Mouse (Mus musculus) myocyte (in vitro differentiated cells): ENCODE results near the gene Ubr3.

Source experiments
- CEBPB ChIP-seq: IDR thresholded peaks from 2 replicates; pipeline ENCODE4 v1.6.1; 2011; ENCODE audit warnings: mild to moderate bottlenecking, moderate library complexity; ENCODE audit not compliant: poor library complexity, insufficient read depth, severe bottlenecking
- E2F4 ChIP-seq: IDR thresholded peaks from one replicate; pipeline ENCODE4 v1.6.1; 2011; ENCODE audit warnings: mild to moderate bottlenecking, control low read depth, moderate library complexity; ENCODE audit not compliant: insufficient read depth
- MAX ChIP-seq: IDR thresholded peaks from one replicate; pipeline ENCODE4 v1.6.1; 2011; ENCODE audit warnings: low read depth, mild to moderate bottlenecking, control low read depth
- MYOD1 ChIP-seq, 3 experiments: IDR thresholded peaks; one replicate each; pipeline ENCODE4 v1.6.1; 2011; ENCODE audit warnings: control low read depth in 2 of 3, low read depth in 2 of 3, mild to moderate bottlenecking in 2 of 3, moderate library complexity in 1 of 3; ENCODE audit not compliant: insufficient read length in 2 of 3, control insufficient read depth in 1 of 3
- MYOG ChIP-seq, 3 experiments: IDR thresholded peaks; one replicate each; pipeline ENCODE4 v1.6.1; 2011; ENCODE audit warnings: control low read depth in 2 of 3, low read depth in 2 of 3, mild to moderate bottlenecking in 2 of 3; ENCODE audit not compliant: insufficient read length in 2 of 3, control insufficient read depth in 1 of 3, insufficient read depth in 1 of 3
- POLR2A ChIP-seq: IDR thresholded peaks from one replicate; pipeline ENCODE4 v1.6.1; 2011; ENCODE audit warnings: low read depth, mild to moderate bottlenecking, control low read depth, moderate library complexity; ENCODE audit not compliant: insufficient read length
- POLR2AphosphoS2 ChIP-seq: IDR thresholded peaks from one replicate; pipeline ENCODE4 v1.6.1; 2011; ENCODE audit warnings: low read depth, control low read depth; ENCODE audit not compliant: insufficient read length
- REST ChIP-seq: IDR thresholded peaks from one replicate; pipeline ENCODE4 v1.6.1; 2011; ENCODE audit warnings: mild to moderate bottlenecking, control low read depth, moderate library complexity; ENCODE audit not compliant: insufficient read depth, insufficient read length
- SRF ChIP-seq: IDR thresholded peaks from one replicate; pipeline ENCODE4 v1.6.1; 2011; ENCODE audit warnings: low read depth; ENCODE audit not compliant: control insufficient read depth, insufficient read length
- TCF12 ChIP-seq: IDR thresholded peaks from one replicate; pipeline ENCODE4 v1.6.1; 2011; ENCODE audit warnings: mild to moderate bottlenecking, control low read depth; ENCODE audit not compliant: poor library complexity, insufficient read depth, severe bottlenecking
- TCF3 ChIP-seq: IDR thresholded peaks from one replicate; pipeline ENCODE4 v1.6.1; 2011; ENCODE audit warnings: low read depth, control low read depth; ENCODE audit not compliant: insufficient read length
- USF1 ChIP-seq: IDR thresholded peaks from one replicate; pipeline ENCODE4 v1.6.1; 2011; ENCODE audit warnings: low read depth, mild to moderate bottlenecking, control low read depth, moderate library complexity

DNA sequence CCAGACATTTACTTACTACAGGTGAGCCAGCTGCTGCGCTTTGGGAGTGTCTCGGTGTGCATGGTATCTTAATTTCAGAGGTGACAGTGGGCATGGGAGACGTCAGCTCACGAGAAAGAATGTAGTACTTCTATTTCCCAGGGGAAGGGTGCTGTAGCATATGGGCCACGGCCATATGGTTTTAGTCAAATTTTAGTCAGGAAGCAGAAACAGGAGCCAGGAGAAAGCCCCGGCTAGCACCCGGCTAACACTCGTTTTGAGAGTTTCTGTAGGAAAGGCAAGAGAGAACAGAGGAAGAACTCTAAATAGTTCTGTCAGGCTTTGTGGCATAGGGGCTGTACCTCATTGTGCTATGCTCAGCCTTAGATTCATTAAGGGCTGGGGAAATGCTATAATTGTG, 55.8 kb downstream of the Ubr3 start:
- TF ChIP-seq POLR2A (no peak), MAX (no peak), USF1 (no peak), TCF12 (no peak), MYOD1 (IDR thresholded peaks at IDR 0.05; ENCODE audit: control insufficient read depth in 1 of 3, insufficient read length in 2 of 3, low read depth in 2 of 3) (no peak), E2F4 (no peak), CEBPB (no peak), MYOG (IDR thresholded peaks at IDR 0.05; ENCODE audit: control insufficient read depth in 1 of 3, insufficient read depth in 1 of 3, insufficient read length in 2 of 3, low read depth in 2 of 3) (no peak), POLR2AphosphoS2 (no peak), TCF3 (no peak), REST (no peak), SRF (no peak)
